Mouse (Mus musculus): ENCODE results near the gene Trh. TPM values are rescaled to one million over a fixed set of nuclear protein-coding genes. Genes with fewer than 3 reads are reported as not detected.
A peak's percentile ranks its signal among the peaks of the same experiment; 100 is the strongest.

Gene Trh
- polyA plus RNA-seq, 1 experiment = not detected

DNA sequence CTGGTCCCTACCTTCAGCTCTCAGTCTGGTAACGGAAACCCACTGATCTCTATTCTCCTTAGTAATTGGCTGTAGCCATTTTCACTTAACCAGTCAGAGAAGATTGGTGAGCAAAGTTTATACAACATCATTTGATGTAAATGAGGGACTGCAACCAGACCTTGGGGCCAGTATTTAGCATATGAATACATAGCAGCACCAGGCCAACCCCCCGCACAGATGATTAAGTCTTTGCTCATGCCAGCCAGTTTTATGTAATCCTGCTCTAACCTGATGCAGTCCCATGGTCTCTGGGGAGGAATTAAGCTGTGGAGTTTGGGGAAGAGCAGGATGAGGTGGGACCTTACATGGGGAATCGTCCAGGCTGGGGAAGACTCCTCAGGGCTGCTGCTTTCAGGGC is 28.2 kb upstream of the Trh start:
- 82% methylated on average over 3 of the region's 3 CpGs for WGBS
- Histone ChIP-seq H3K27me3 (ENCODE audit: control insufficient read depth, insufficient read depth, low read length) (no peaks in the 10 kb centered on the region), H3K36me3 (ENCODE audit: control insufficient read depth, insufficient read depth, low read length) (no peaks in the 10 kb centered on the region), H3K27ac (ENCODE audit: insufficient read depth, low read depth, low read length) (no peak overlapping the region), H3K4me3 (ENCODE audit: low read depth, low read length) (no peak overlapping the region), H3K4me1 (ENCODE audit: control insufficient read depth, insufficient read depth, insufficient read length, low read length) (no peaks in the 10 kb centered on the region)
- TF ChIP-seq CTCF (IDR thresholded peaks at IDR 0.05; ENCODE audit: extremely low read depth, insufficient read length, insufficient replicate concordance, low read depth, low read length) (no peak), POLR2A (IDR thresholded peaks at IDR 0.05; ENCODE audit: low read depth, low read length) (no peak)

DNA sequence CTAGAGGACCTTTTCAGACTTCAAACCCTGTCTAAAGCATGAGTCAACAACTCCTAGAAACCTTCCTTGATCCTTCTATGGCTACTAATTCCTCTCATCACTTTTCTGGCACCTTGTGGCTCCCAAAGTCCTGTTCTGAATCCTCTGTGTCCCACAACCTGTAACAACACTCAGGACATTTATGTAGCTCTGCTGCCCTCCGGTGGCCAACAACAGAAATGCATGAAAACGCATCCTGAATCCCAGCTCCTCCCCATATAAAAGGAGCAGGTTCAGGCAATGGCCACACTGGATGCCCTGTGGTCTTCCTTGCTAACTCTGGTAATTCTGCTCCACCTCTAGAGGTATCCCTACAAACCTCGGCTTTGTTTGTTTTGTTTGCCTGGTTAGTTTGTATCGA is 24.6 kb upstream of the Trh start:
- Histone ChIP-seq H3K4me1 (ENCODE audit: control insufficient read depth, insufficient read depth, insufficient read length, low read length) (no peaks in the 10 kb centered on the region), H3K27me3 (ENCODE audit: control insufficient read depth, insufficient read depth, low read length) (no peaks in the 10 kb centered on the region), H3K36me3 (ENCODE audit: control insufficient read depth, insufficient read depth, low read length) (no peaks in the 10 kb centered on the region), H3K27ac (ENCODE audit: insufficient read depth, low read depth, low read length) (no peak overlapping the region), H3K4me3 (ENCODE audit: low read depth, low read length) (no peak overlapping the region)
- TF ChIP-seq CTCF (IDR thresholded peaks at IDR 0.05; ENCODE audit: extremely low read depth, insufficient read length, insufficient replicate concordance, low read depth, low read length) (peak; percentile 66; the same call in 1 of the 2 replicates), POLR2A (IDR thresholded peaks at IDR 0.05; ENCODE audit: low read depth, low read length) (no peak)
- WGBS = 9% methylated on average over 4 of the region's 4 CpGs

- WGBS = 63% methylated on average over 1 of the region's 1 CpGs
These were observed 23.6 kb upstream of the Trh start for GRCm38 (mm10) chr6:92268001-92268400.

GRCm38 (mm10) chr6:92261162-92261843 is 16.9 kb upstream of the Trh start:
- TF ChIP-seq POLR2A (IDR thresholded peaks at IDR 0.05; ENCODE audit: low read depth, low read length) (no peak), CTCF (IDR thresholded peaks at IDR 0.05; ENCODE audit: extremely low read depth, insufficient read length, insufficient replicate concordance, low read depth, low read length) (no peak)
- Histone ChIP-seq H3K27me3 (ENCODE audit: control insufficient read depth, insufficient read depth, low read length) (no peaks in the 10 kb centered on the region), H3K4me1 (ENCODE audit: control insufficient read depth, insufficient read depth, insufficient read length, low read length) (no peaks in the 10 kb centered on the region), H3K36me3 (ENCODE audit: control insufficient read depth, insufficient read depth, low read length) (no peaks in the 10 kb centered on the region), H3K4me3 (ENCODE audit: low read depth, low read length) (no peak overlapping the region), H3K27ac (ENCODE audit: insufficient read depth, low read depth, low read length) (no peak overlapping the region)
- 40% methylated on average over 4 of the region's 4 CpGs for WGBS

More at GRCm38 (mm10) chr6:92268001-92268400, 23.6 kb upstream of the Trh start:
- H3K36me3 ChIP-seq (ENCODE audit: control insufficient read depth, insufficient read depth, low read length) = no peaks in the 10 kb centered on the region
- TF ChIP-seq CTCF (IDR thresholded peaks at IDR 0.05; ENCODE audit: extremely low read depth, insufficient read length, insufficient replicate concordance, low read depth, low read length) = no peak
- TF ChIP-seq POLR2A (IDR thresholded peaks at IDR 0.05; ENCODE audit: low read depth, low read length) = no peak
- H3K4me3 ChIP-seq (ENCODE audit: low read depth, low read length) = no peak overlapping the region
- no peaks in the 10 kb centered on the region for H3K27me3 ChIP-seq (ENCODE audit: control insufficient read depth, insufficient read depth, low read length)
- no peak overlapping the region for H3K27ac ChIP-seq (ENCODE audit: insufficient read depth, low read depth, low read length)
- no peaks in the 10 kb centered on the region for H3K4me1 ChIP-seq (ENCODE audit: control insufficient read depth, insufficient read depth, insufficient read length, low read length)

GRCm38 (mm10) chr6:92255346-92255745 is 10.9 kb upstream of the Trh start:
- no peak for TF ChIP-seq CTCF (IDR thresholded peaks at IDR 0.05; ENCODE audit: extremely low read depth, insufficient read length, insufficient replicate concordance, low read depth, low read length)
- TF ChIP-seq POLR2A (IDR thresholded peaks at IDR 0.05; ENCODE audit: low read depth, low read length) = no peak
- H3K4me1 ChIP-seq (ENCODE audit: control insufficient read depth, insufficient read depth, insufficient read length, low read length) = no peaks in the 10 kb centered on the region
- H3K36me3 ChIP-seq (ENCODE audit: control insufficient read depth, insufficient read depth, low read length) = no peaks in the 10 kb centered on the region
- H3K27ac ChIP-seq (ENCODE audit: insufficient read depth, low read depth, low read length) = no peak overlapping the region
- H3K4me3 ChIP-seq (ENCODE audit: low read depth, low read length) = no peak overlapping the region
- no peaks in the 10 kb centered on the region for H3K27me3 ChIP-seq (ENCODE audit: control insufficient read depth, insufficient read depth, low read length)

DNA sequence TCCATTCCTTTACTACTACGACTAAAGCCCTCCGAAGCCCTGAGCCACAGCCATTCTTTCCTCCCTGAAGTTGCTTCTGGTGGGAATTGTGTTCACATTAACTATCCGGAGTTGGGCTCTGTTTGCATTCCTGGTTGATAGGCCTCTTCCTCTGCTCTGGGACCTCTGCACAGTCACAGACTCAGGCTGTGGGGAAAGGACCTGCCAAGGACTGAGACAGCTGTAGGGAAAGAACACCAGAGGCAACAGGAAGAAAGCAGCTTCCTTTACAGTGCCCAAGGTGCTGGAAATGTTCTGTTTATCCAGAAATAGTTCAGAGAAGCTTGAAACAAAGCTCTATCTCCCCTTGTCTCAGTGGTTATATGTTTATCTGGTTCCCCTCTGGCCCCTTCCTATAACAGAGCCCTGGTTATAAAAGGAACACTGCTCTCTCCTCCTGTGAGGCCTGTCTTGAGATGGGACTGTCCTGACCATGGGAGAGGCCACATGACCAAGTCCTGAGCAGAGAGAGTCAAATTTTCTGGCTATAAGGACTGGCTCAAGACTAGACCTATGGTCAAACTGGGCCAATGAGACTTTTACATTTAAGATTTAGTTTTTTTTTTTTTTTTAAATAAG is 8.9 kb upstream of the Trh start:
- Histone ChIP-seq H3K4me3 (ENCODE audit: low read depth, low read length) (no peak overlapping the region), H3K27me3 (ENCODE audit: control insufficient read depth, insufficient read depth, low read length) (no peaks in the 10 kb centered on the region), H3K4me1 (ENCODE audit: control insufficient read depth, insufficient read depth, insufficient read length, low read length) (no peaks in the 10 kb centered on the region), H3K27ac (ENCODE audit: insufficient read depth, low read depth, low read length) (no peak overlapping the region), H3K36me3 (ENCODE audit: control insufficient read depth, insufficient read depth, low read length) (no peaks in the 10 kb centered on the region)
- 59% methylated on average over 3 of the region's 3 CpGs for whole genome bisulfite sequencing
- TF ChIP-seq CTCF (IDR thresholded peaks at IDR 0.05; ENCODE audit: extremely low read depth, insufficient read length, insufficient replicate concordance, low read depth, low read length) (no peak), POLR2A (IDR thresholded peaks at IDR 0.05; ENCODE audit: low read depth, low read length) (no peak)

DNA sequence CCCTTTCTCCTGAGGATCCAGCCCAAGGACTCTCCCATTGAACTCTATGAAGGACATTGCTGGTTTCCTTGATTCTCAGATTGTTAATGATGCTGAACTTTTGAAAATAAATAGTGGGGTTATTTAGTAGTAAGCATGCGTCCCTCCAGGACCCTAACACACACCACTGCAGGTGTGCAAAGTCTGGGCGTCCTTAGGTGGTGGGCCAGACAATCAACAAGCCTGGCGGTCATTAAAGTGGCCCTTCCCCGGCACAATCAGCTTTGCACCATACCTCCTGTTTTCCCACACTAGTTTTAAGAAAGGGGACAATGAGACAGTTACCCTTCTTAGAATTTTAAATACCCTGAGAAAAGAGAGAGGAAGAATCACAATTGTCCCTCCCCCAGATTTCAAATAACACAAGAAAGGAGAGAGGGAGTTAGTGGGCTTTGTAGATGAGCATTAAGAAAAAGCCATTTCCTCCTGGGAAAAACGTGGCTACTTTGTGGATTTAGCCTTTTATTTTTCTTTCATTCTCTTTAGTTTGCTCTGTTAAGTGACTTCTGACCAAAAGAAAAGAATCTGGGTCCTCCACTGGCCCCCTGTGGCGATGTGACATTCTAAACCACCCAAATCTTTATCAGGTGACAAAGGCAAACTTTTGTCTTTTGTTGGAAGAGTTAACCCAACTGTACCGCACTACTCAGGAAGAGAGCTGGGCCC is 2.9 kb upstream of the Trh start:
- Histone ChIP-seq H3K27me3 (ENCODE audit: control insufficient read depth, insufficient read depth, low read length) (peaks cover 4% of the 10 kb centered on the region; the same call in 1 of the 2 replicates), H3K4me1 (ENCODE audit: control insufficient read depth, insufficient read depth, insufficient read length, low read length) (no peaks in the 10 kb centered on the region), H3K36me3 (ENCODE audit: control insufficient read depth, insufficient read depth, low read length) (no peaks in the 10 kb centered on the region), H3K4me3 (ENCODE audit: low read depth, low read length) (no peak overlapping the region), H3K27ac (ENCODE audit: insufficient read depth, low read depth, low read length) (no peak overlapping the region)
- no peak for TF ChIP-seq CTCF (IDR thresholded peaks at IDR 0.05; ENCODE audit: extremely low read depth, insufficient read length, insufficient replicate concordance, low read depth, low read length)
- no peak for TF ChIP-seq POLR2A (IDR thresholded peaks at IDR 0.05; ENCODE audit: low read depth, low read length)
- WGBS = 36% methylated on average over 7 of the region's 7 CpGs
